Mouse (Mus musculus) effector memory CD4-positive, alpha-beta T cell, adult 5 months (primary cell): ENCODE measurements around the gene Oaz3. TPM values are rescaled to one million over a fixed set of nuclear protein-coding genes. Genes with fewer than 3 reads are reported as not detected.

ENCODE experiments used
- polyA plus RNA-seq: library from polyadenylated mRNA; unstranded; fragments of 100-300 nt; shearing (Covaris generic); gene quantifications from one replicate; pipeline ENCODE4 v1.2.1, GENCODE M21; 2017

Gene Oaz3
- polyA plus RNA-seq: 1.8 TPM

GRCm38 (mm10) chr3:94443597-94443964, at the start of gene Oaz3:
Gene Oaz3, minus strand, starts transcription at chr3:94443915.

GRCm38 (mm10) chr3:94480291-94480884, 36.7 kb upstream of the Oaz3 start, which contains the start of gene Riiad1:
Gene Riiad1, minus strand, starts transcription at chr3:94480341.

GRCm38 (mm10) chr3:94477981-94478422, 34.3 kb upstream of the Oaz3 start, which contains the start of gene Celf3:
Gene Celf3, plus strand, starts transcription at chr3:94478295.

GRCm38 (mm10) chr3:94442951-94443596, 641 bp downstream of the Oaz3 start, which contains the start of gene Mrpl9:
Gene Mrpl9, plus strand, starts transcription at chr3:94443318.

GRCm38 (mm10) chr3:94413031-94413679, 30.6 kb downstream of the Oaz3 start, which contains the start of gene Tdrkh:
Gene Tdrkh, plus strand, starts transcription at chr3:94413273.

GRCm38 (mm10) chr3:94398217-94398616, 45.5 kb downstream of the Oaz3 start, which contains the start of gene Lingo4:
Gene Lingo4, plus strand, starts transcription at chr3:94398517.

Other genes starting within 250 kb of the Oaz3 start
- gene Gm5286, start 247.2 kb downstream of the Oaz3 start, polyA plus RNA-seq: not detected
- gene Gm4778, start 179.9 kb downstream of the Oaz3 start, polyA plus RNA-seq: not detected
- 5.0 TPM for gene Them4, start 133.8 kb downstream of the Oaz3 start, polyA plus RNA-seq
- gene Them5, start 101.8 kb downstream of the Oaz3 start, polyA plus RNA-seq: not detected
- not detected for gene C2cd4d, start 81.5 kb downstream of the Oaz3 start, polyA plus RNA-seq
- not detected for gene Rorc, start 71.1 kb downstream of the Oaz3 start, polyA plus RNA-seq
- gene Lingo4, start 45.4 kb downstream of the Oaz3 start, polyA plus RNA-seq: not detected
- gene Tdrkh, start 30.6 kb downstream of the Oaz3 start, polyA plus RNA-seq: 2.5 TPM
- gene Mrpl9, start 597 bp downstream of the Oaz3 start, polyA plus RNA-seq: 61.5 TPM
- not detected for gene Celf3, start 34.4 kb upstream of the Oaz3 start, polyA plus RNA-seq
- gene Riiad1, start 36.4 kb upstream of the Oaz3 start, polyA plus RNA-seq: 1.8 TPM
- 15.6 TPM for gene Snx27, start 138.8 kb upstream of the Oaz3 start, polyA plus RNA-seq
- gene Gm10972, start 199.2 kb upstream of the Oaz3 start, polyA plus RNA-seq: not detected
- 6.0 TPM for gene Tuft1, start 215.0 kb upstream of the Oaz3 start, polyA plus RNA-seq
- not detected for gene Selenbp2, start 249.6 kb upstream of the Oaz3 start, polyA plus RNA-seq